Mouse (Mus musculus): ENCODE results near the gene Oaz1.

DNA sequence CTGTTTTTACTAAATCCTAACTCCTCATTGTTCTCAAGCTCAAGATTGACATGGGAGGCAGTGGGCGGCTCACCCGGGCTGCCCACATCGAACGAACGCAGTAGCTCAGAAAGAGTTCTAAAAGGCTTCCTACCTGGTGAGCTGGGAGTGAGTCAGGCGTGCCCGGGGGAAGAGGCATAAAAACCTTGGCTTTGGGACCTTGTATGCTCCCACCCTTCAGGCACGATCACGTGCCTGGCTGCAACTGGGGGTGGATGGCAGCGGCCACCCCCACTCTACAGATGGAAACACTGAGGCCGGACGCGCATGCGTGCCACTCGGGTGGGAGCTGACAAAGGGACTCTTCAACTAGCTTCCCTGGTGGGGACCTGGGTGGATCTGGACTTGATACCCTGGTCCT is 15.9 kb downstream of the Oaz1 start:
- TF ChIP-seq POLR2A (IDR thresholded peaks at IDR 0.05; ENCODE audit: borderline replicate concordance, low read depth, low read length) (no peak), CTCF (IDR thresholded peaks at IDR 0.05; ENCODE audit: low read depth, low read length) (no peak)
